In genomic region chr16:10534567-10534966, GRCm38 (mm10) we compare ENCODE assay signal across 14 mouse cellular contexts. TPM values are rescaled to one million over a fixed set of nuclear protein-coding genes. Genes with fewer than 3 reads are reported as not detected.
DNase-seq lines count a peak whose midpoint lies in the region; ATAC-seq and TF ChIP-seq lines count a peak whose summit lies in the region.
"Had no signal": no experiment of that assay in that cellular context is flagged by ENCODE, and none has a peak within 500 bp of the region (broad histone marks: within the 10 kb centered on the region; RNA-seq: fewer than 3 reads in every experiment).

No protein-coding gene starts in this region.

- TF ChIP-seq POLR2A in myocyte (IDR thresholded peaks at IDR 0.05; ENCODE audit: insufficient read length, low read depth): no peak

- no peak for DNase-seq in heart, postnatal 25 days (ENCODE audit: low spot score)
- peak; percentile 33 for DNase-seq in right cerebral cortex, postnatal 14 days
- no peak for DNase-seq in right cerebral cortex, adult 2 months (ENCODE audit: low spot score in 2 of 2)
- peak; percentile 49 to 64 for DNase-seq in cerebellum, postnatal 36 days
- DNase-seq in left cerebral cortex, adult 11 months (ENCODE audit: low spot score): no peak
- no peak for DNase-seq in layer of hippocampus, adult 9-10 months (ENCODE audit: low spot score)
- DNase-seq: adrenal gland, adult 2 months; heart, adult 11 months had no signal

- no peak overlapping the region for H3ac ChIP-seq in myocyte (ENCODE audit: control insufficient read depth, insufficient read length)

- H3K27ac ChIP-seq in heart, embryonic 12.5 days (ENCODE audit: poor library complexity, severe bottlenecking): no peak overlapping the region
- H3K27ac ChIP-seq: hindbrain, embryonic 10.5 days; kidney, embryonic 15.5 days; neural tube, embryonic 12.5 days had no signal

- no peak overlapping the region for H3K4me2 ChIP-seq in heart, embryonic 12.5 days
- no peak overlapping the region for H3K4me2 ChIP-seq in myocyte (ENCODE audit: low read depth)
- H3K4me2 ChIP-seq: kidney, embryonic 15.5 days; neural tube, embryonic 12.5 days had no signal

- no peak overlapping the region for H3K4me3 ChIP-seq in heart, embryonic 12.5 days
- H3K4me3 ChIP-seq in myocyte: no peak overlapping the region
- H3K4me3 ChIP-seq: hindbrain, embryonic 10.5 days; kidney, embryonic 15.5 days; megakaryocyte, embryonic 14.5 days; neural tube, embryonic 12.5 days had no signal

- intact Hi-C loops in heart, postnatal 25 days (cut with DNase I): no loop called here

- no peaks in the 10 kb centered on the region for H3K79me2 ChIP-seq in myocyte (ENCODE audit: control insufficient read depth, insufficient read depth)

- peaks cover 33% of the 10 kb centered on the region for H3K36me3 ChIP-seq in heart, embryonic 12.5 days
- no peaks in the 10 kb centered on the region for H3K36me3 ChIP-seq in myocyte (ENCODE audit: control insufficient read depth, insufficient read depth)

- H3K4me1 ChIP-seq in heart, embryonic 12.5 days (replicated peaks): peaks cover 56% of the 10 kb centered on the region

- WGBS in heart, embryonic 12.5 days: 66% methylated on average over 7 of the region's 7 CpGs

- H3K27me3 ChIP-seq in heart, embryonic 12.5 days (replicated peaks): no peaks in the 10 kb centered on the region
- no peaks in the 10 kb centered on the region for H3K27me3 ChIP-seq in myocyte (ENCODE audit: control insufficient read depth, insufficient read depth, insufficient read length)
- H3K27me3 ChIP-seq: kidney, embryonic 15.5 days; megakaryocyte, embryonic 14.5 days; neural tube, embryonic 12.5 days had no signal

- H3K9ac ChIP-seq in heart, embryonic 12.5 days: 0 out of 2 replicates have a peak overlapping the region, but pooled peaks have one; percentile 31
- H3K9ac ChIP-seq: kidney, embryonic 15.5 days; neural tube, embryonic 12.5 days had no signal

- H3K9me3 ChIP-seq in heart, embryonic 12.5 days (replicated peaks): no peaks in the 10 kb centered on the region
- H3K9me3 ChIP-seq: hindbrain, embryonic 10.5 days; kidney, embryonic 15.5 days; megakaryocyte, embryonic 14.5 days; neural tube, embryonic 12.5 days had no signal

- no peak for ATAC-seq in heart, embryonic 12.5 days (ENCODE audit: insufficient number of reproducible peaks, low FRiP score)

TF ChIP-seq in myocyte, 11 proteins besides CTCF, POLR2A, EP300 and RAD21:
- no peak for TF ChIP-seq POLR2AphosphoS2 (IDR thresholded peaks at IDR 0.05; ENCODE audit: insufficient read length, low read depth)
- TF ChIP-seq SRF (IDR thresholded peaks at IDR 0.05; ENCODE audit: control insufficient read depth, insufficient read length, low read depth): no peak
- no peak for TF ChIP-seq TCF3 (IDR thresholded peaks at IDR 0.05; ENCODE audit: insufficient read length, low read depth)
- peak in 1 of 3 experiments; percentile 52 for TF ChIP-seq MYOG (IDR thresholded peaks at IDR 0.05; ENCODE audit: control insufficient read depth in 1 of 3, insufficient read depth in 1 of 3, insufficient read length in 2 of 3, low read depth in 2 of 3)
- peak in 2 of 3 experiments; percentile 15 to 49 for TF ChIP-seq MYOD1 (IDR thresholded peaks at IDR 0.05; ENCODE audit: control insufficient read depth in 1 of 3, insufficient read length in 2 of 3, low read depth in 2 of 3)
TF ChIP-seq in myocyte: peak in this region for 2.

RNA-seq across cellular contexts. Expression of gene Dexi, which starts 8.3 kb away (rescaled TPM):
- polyA plus RNA-seq in heart, embryonic 12.5 days (2016; fragmentation: Nextera tagmentation; extraction: Ambion mirVana): 19.4 and 20.8 TPM in 2 replicates
- total RNA-seq in heart, postnatal 25 days (2021): 10 to 100 TPM; 34.6 to 37.4 TPM
- 20.8 TPM for polyA plus RNA-seq in myocyte (2012; fragmentation: generic; extraction: Trizol)

RNA-seq across cellular contexts. Expression of gene Clec16a, which starts 10.6 kb away (rescaled TPM):
- polyA plus RNA-seq in heart, embryonic 12.5 days (2016; fragmentation: Nextera tagmentation; extraction: Ambion mirVana): 30.0 and 33.7 TPM in 2 replicates
- total RNA-seq in heart, postnatal 25 days (2021): 10 to 100 TPM; 55.1 to 56.0 TPM
- 15.5 TPM for polyA plus RNA-seq in myocyte (2012; fragmentation: generic; extraction: Trizol)

RNA-seq across cellular contexts. Expression of gene Ciita, which starts 54.7 kb away (rescaled TPM):
- polyA plus RNA-seq in heart, embryonic 12.5 days (2016; fragmentation: Nextera tagmentation; extraction: Ambion mirVana): 0.17 and 0.62 TPM in 2 replicates
- total RNA-seq in heart, postnatal 25 days (2021): under 1 TPM; 0.52 to 0.64 TPM
- 0.01 TPM for polyA plus RNA-seq in myocyte (2012; fragmentation: generic; extraction: Trizol)

Comparison
In these comparisons a context has a peak if more than half of its experiments do, and no peak if none do; other contexts are left out.
1. DNase-seq: peak in right cerebral cortex, postnatal 14 days (single experiment) and cerebellum, postnatal 36 days (2 of 2); none in heart, postnatal 25 days (single experiment), right cerebral cortex, adult 2 months (0 of 2), left cerebral cortex, adult 11 months (single experiment) and layer of hippocampus, adult 9-10 months (single experiment).